Mouse (Mus musculus) embryonic facial prominence, embryonic 10.5 days (tissue): ENCODE measurements at regions not wholly inside any gene's neighbourhood (a gene's known extent, or its start where the extent isn't known, plus 50 kb on each side); places are given as distances from the start of the nearest gene placed in this dataset.
A peak's percentile ranks its signal among the peaks of the same experiment; 100 is the strongest.

Source experiments
- DNase-seq: peaks from one replicate; pipeline ENCODE4 v3.0.0-alpha.2; 2017; ENCODE audit warnings: low spot score
- H3K27ac ChIP-seq: fragments of 300-500 bp; sonication (generic); replicated peaks from 2 replicates; pipeline ENCODE4 v1.5.1; 2016; ENCODE audit warnings: mild to moderate bottlenecking
- H3K27me3 ChIP-seq: fragments of 300-500 bp; sonication (generic); replicated peaks from 2 replicates; pipeline ENCODE4 v1.6.1; 2016; ENCODE audit warnings: low read depth, mild to moderate bottlenecking; ENCODE audit not compliant: poor library complexity, severe bottlenecking
- H3K36me3 ChIP-seq: fragments of 300-500 bp; sonication (generic); replicated peaks from 2 replicates; pipeline ENCODE4 v1.6.1; 2016; ENCODE audit warnings: mild to moderate bottlenecking, moderate library complexity
- H3K4me1 ChIP-seq: fragments of 300-500 bp; sonication (generic); 2 replicates; pipeline ENCODE4 v1.6.1; 2016
- H3K4me3 ChIP-seq: fragments of 300-500 bp; sonication (generic); 2 replicates; pipeline ENCODE4 v1.5.1; 2016; ENCODE audit warnings: mild to moderate bottlenecking, moderate library complexity
- H3K9me3 ChIP-seq: fragments of 300-500 bp; sonication (generic); 2 replicates; pipeline ENCODE4 v1.6.1; 2016; ENCODE audit warnings: mild to moderate bottlenecking
- WGBS: fragments of 180-500 bp; shearing (Covaris S2); methylation state at CpG from one replicate; pipeline ENCODE4 v1.1.7; 2016; 5-methylcytosine and 5-hydroxymethylcytosine counted together

DNA sequence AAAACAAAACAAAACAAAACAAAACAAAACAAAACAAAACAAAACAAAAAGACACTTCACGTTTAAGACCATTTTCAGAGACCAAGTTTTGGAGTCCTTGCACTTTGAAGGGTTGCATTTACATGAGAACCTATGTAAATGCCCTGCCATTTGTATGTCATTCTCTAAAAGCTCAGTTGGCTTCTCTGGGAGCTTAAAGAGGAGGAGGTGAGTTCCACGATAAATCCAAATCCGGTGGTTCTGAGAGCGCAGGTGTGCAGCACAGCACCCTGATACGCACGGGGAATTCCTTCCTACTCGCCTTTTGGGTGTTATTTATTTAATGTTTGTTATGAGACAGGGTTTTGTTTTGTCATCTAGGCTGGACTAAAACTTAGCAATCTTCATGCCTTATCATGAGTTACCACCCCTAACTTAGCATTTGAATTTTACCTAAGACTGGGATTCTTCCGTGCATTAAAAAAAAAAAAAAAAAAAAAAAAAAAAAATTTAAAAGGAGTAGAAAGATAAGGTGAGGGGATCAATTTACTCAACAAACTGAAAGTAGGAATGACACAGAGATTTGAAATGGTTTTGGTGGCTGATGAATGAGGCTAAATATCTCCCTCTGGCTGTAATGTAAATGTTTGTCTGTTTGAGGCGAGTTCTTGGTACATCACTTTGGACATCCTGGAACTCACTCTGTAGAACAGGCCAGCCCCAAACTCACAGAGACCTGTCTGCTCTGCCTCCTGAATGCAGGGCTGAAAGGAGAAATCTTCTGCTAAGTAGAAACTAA is 174.4 kb upstream of the Jarid2 start:
- no peak overlapping the region for H3K27ac ChIP-seq
- H3K36me3 ChIP-seq = no peaks in the 10 kb centered on the region
- H3K27me3 ChIP-seq = peaks cover 3% of the 10 kb centered on the region; the same call in 1 of the 2 replicates
- no peak for DNase-seq
- no peak overlapping the region for H3K4me3 ChIP-seq
- no peaks in the 10 kb centered on the region for H3K4me1 ChIP-seq
- 73% methylated on average over 9 of the region's 9 CpGs for WGBS
- H3K9me3 ChIP-seq = no peaks in the 10 kb centered on the region

DNA sequence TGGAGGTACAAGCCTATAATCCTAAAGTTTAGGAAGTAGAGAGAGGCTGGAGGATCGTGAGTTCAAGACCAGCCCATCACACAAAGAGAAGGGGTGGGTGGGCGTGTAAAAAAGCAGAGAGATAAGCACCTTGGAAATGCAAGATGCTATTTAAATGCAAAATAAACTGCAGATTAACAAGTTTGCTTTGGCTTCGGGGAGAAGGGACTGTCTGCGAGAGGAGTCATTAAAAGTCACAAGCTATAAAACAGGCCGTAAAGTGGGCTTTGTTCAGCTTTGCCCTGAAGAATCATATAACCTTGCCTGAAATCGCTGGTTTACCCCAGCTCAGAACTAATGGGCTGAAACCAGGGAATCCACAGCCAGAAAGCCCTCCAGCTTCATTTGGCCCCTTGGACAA is 173.3 kb upstream of the Jarid2 start:
- Histone ChIP-seq H3K9me3 (no peaks in the 10 kb centered on the region), H3K27ac (no peak overlapping the region), H3K36me3 (no peaks in the 10 kb centered on the region), H3K4me1 (no peaks in the 10 kb centered on the region), H3K27me3 (peaks cover 3% of the 10 kb centered on the region; the same call in 1 of the 2 replicates), H3K4me3 (no peak overlapping the region)
- WGBS = 89% methylated on average over 6 of the region's 6 CpGs
- no peak for DNase-seq

DNA sequence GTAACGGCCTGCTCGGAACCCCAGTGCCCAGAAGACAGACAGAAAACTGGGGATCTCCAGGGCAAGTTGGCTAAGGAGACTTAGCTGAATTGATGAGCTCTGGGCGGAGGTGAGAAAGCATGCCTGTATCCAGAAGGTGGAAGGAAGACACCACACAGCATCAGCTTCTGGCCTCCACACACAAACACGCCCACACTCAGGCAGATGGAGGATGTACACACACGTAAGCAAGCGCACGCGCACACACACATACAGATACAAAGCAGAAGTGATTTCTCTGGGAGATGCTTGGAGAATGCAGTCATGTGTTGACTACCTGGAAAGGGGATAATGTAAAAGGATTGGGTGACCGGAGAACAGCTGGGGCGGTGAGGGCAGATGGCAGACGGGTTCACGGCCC is 171.2 kb upstream of the Jarid2 start:
- no peaks in the 10 kb centered on the region for H3K36me3 ChIP-seq
- peaks cover 3% of the 10 kb centered on the region; the same call in 1 of the 2 replicates for H3K27me3 ChIP-seq
- no peak overlapping the region for H3K27ac ChIP-seq
- no peak overlapping the region for H3K4me3 ChIP-seq
- H3K4me1 ChIP-seq = no peaks in the 10 kb centered on the region
- WGBS = 89% methylated on average over 12 of the region's 12 CpGs
- no peak for DNase-seq
- no peaks in the 10 kb centered on the region for H3K9me3 ChIP-seq

DNA sequence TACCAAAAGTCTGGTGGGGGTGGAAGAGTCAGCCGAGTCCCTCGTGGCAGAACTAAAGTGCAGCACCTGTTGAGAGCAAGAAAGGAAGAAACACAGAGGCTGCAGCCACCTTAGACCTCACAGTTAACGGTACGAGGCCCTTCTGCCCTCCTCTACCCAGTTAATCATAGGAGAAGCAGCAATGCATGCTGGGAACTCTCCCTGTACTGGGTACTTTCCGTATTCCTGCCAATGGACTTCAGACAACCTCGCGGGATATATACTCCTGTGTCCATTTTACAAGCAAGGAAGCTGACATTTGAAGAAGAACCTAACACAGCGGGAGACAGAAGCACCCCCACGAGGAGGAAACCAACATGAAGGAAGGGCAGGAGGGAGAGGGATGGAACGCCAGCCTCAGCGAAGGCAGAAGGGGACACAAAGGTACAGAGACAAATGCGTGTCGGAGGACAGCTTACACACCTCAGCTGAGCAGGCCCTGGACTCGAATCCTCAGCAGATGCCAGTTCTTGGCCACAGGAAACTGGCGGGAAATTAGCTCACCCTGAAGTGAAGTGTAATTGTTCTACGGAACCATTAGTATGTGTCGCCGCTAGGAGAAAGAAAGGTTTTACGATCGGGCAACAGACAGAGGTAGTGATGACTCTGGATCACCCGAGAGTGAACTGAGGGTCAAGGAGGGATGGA is 170.6 kb upstream of the Jarid2 start:
- H3K27ac ChIP-seq = no peak overlapping the region
- no peaks in the 10 kb centered on the region for H3K9me3 ChIP-seq
- WGBS = 89% methylated on average over 21 of the region's 21 CpGs
- H3K36me3 ChIP-seq = no peaks in the 10 kb centered on the region
- H3K27me3 ChIP-seq = peaks cover 3% of the 10 kb centered on the region; the same call in 1 of the 2 replicates
- H3K4me1 ChIP-seq = no peaks in the 10 kb centered on the region
- H3K4me3 ChIP-seq = no peak overlapping the region
- DNase-seq = no peak

DNA sequence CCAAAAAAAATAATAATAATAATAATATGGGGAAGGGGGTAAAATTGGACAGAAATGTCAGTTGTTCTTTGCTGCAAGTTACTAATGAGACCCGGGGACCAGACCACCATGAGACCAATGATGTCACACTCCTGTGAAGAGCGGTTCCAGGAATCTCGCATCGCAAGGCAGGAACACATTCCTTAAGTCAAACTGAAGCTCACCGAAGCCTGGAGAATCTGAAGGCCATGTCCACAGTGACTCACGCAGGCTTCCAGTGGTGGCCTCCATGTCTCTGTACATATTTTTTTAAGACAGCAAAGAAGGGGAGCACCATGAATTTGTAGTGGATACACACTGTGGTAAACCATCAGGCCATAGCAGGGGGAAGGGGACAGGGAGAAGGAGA is 170.1 kb upstream of the Jarid2 start:
- no peaks in the 10 kb centered on the region for H3K36me3 ChIP-seq
- H3K27me3 ChIP-seq = peaks cover 3% of the 10 kb centered on the region; the same call in 1 of the 2 replicates
- no peak for DNase-seq
- no peak overlapping the region for H3K4me3 ChIP-seq
- H3K27ac ChIP-seq = no peak overlapping the region
- 94% methylated on average over 6 of the region's 6 CpGs for WGBS
- H3K9me3 ChIP-seq = no peaks in the 10 kb centered on the region
- H3K4me1 ChIP-seq = no peaks in the 10 kb centered on the region

DNA sequence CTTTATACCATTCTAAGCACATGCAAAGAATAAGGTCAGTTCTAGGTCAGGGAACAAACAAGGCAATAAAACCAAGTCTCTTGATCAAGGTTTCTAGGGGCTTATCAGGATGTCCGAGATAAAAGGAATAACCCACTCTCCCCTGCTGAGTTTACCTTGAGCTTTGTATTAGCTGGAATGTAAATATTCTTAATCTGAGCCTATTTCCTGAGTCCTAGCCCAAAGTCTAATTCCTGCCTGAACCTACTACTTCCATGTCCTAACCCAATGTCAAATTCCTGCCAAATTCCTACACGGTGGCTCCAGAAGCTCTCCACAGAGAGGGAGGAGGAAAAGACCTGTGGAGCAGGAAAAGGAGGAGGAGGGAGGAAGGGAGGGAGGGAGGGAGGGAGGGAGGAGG is 169.6 kb upstream of the Jarid2 start:
- H3K4me1 ChIP-seq = peaks cover 4% of the 10 kb centered on the region
- no peaks in the 10 kb centered on the region for H3K9me3 ChIP-seq
- peaks cover 3% of the 10 kb centered on the region; the same call in 1 of the 2 replicates for H3K27me3 ChIP-seq
- 50% methylated on average over 2 of the region's 2 CpGs for WGBS
- H3K27ac ChIP-seq = no peak overlapping the region
- DNase-seq = no peak
- H3K4me3 ChIP-seq = no peak overlapping the region
- no peaks in the 10 kb centered on the region for H3K36me3 ChIP-seq

DNA sequence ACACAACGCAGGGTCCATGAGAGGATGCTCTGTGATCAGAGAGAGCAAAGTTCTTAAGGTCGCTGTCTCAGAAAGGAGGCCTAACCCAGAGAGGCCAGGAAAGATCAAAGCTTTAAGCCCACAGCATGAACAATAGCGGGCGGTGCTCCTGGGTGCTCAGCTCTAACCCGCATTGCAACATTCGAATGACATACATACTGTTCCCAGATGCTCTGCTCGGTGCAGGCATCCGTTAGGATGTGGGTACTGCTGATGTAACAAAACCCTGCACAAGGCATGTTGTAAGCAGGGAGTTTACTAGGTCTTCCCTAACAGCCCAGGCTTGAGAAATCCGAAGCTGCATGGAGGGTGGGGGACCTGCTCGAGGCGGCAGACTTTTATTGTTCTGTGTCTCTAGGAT is 164.6 kb upstream of the Jarid2 start:
- Histone ChIP-seq H3K4me1 (peaks cover 13% of the 10 kb centered on the region), H3K27me3 (no peaks in the 10 kb centered on the region), H3K36me3 (no peaks in the 10 kb centered on the region), H3K27ac (no peak overlapping the region; the same call in 1 of the 2 replicates), H3K9me3 (no peaks in the 10 kb centered on the region), H3K4me3 (no peak overlapping the region)
- DNase-seq = no peak
- WGBS = 42% methylated on average over 11 of the region's 11 CpGs

DNA sequence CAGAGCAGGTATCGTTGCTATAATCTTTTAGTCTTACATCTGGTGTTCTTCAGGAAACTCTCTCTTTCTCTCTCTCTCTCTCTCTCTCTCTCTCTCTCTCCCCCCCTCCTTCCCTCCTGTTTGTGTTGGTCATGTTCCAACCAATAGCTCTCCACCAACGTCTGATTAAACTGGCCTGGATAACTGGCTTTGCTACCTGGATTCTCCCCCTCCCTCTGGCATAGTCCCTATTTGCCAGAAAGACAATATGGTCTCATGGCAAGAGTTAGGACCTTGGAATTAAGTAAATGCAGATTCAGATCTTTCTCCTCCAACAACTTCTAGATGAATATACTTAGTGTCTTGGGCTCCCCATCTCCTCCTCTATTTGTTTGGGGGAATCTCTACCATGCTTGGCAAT is 161.6 kb upstream of the Jarid2 start:
- DNase-seq = no peak
- WGBS = 75% methylated on average over 2 of the region's 2 CpGs
- no peaks in the 10 kb centered on the region for H3K27me3 ChIP-seq
- no peaks in the 10 kb centered on the region for H3K9me3 ChIP-seq
- H3K36me3 ChIP-seq = no peaks in the 10 kb centered on the region
- H3K4me1 ChIP-seq = peaks cover 13% of the 10 kb centered on the region
- no peak overlapping the region for H3K27ac ChIP-seq
- no peak overlapping the region for H3K4me3 ChIP-seq

DNA sequence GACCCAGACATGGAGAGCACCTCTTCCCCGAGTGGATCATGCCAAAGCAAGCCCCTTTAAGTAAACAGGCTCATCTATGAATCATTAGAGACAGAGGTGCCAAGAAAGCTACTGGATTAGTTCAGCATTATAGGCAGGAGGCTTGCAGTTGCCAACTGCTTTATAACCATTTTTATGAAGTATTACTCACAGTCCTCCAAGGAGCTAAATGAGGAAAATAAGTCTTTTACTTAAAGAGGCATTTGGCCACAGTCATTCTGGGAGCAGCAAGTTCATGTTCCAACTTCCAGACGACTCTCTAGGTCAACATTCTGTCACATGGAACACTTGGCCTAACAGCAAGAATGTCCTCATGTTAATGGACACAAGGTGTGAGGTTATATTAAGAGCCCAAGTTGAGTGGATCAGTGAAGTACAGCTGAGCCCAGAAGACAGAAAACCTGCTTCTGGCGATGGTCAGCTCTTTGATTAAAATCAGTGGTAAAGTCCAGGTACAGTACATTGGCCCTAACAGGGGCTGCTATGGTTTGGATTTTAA is 160.0 kb upstream of the Jarid2 start:
- no peak for DNase-seq
- H3K9me3 ChIP-seq = no peaks in the 10 kb centered on the region
- peaks cover 18% of the 10 kb centered on the region for H3K4me1 ChIP-seq
- no peak overlapping the region for H3K27ac ChIP-seq
- WGBS = 76% methylated on average over 3 of the region's 3 CpGs
- H3K4me3 ChIP-seq = no peak overlapping the region
- H3K36me3 ChIP-seq = no peaks in the 10 kb centered on the region
- H3K27me3 ChIP-seq = no peaks in the 10 kb centered on the region

DNA sequence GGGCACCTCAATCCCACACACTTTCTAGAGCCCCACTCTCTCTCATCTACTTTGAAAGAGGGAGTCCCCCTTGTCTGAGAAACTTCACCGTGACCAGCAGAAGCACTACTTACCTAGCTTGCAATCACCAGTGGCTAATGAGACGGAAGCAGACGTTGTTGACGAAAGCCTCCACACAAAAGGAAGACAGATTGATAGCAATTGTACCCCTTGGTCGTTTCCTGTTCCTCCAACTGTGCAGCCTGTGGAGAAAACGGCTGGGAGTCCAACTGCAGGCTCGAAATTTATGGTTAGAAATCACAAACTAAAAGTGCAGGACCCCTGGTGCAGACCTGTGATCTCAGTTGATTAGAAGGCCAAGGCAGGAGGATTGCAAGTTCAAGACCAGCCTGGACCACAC is 155.8 kb upstream of the Jarid2 start:
- 23% methylated on average over 7 of the region's 7 CpGs for WGBS
- no peak for DNase-seq

DNA sequence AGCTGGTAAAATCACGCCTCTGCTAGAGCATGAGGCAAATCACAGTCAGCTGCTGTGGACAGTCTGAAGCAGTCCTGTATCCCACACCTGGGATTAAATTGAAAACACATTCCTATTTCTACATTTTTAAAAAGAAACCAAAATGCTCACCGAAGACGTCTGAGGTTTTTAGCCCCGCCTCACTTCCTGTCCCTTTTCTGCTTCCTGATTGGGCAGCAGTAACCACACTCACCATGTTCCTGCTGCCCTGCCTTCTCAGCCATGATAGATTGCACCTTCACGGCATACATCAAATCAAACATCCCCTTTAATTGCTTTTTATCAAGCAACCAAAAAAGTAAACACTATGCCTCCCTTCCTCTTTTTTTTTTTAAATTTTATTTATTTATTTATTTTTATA is 150.1 kb upstream of the Jarid2 start:
- Histone ChIP-seq H3K4me1 (peaks cover 40% of the 10 kb centered on the region), H3K27me3 (peaks cover 25% of the 10 kb centered on the region), H3K36me3 (no peaks in the 10 kb centered on the region; the same call in 1 of the 2 replicates), H3K4me3 (no peak overlapping the region), H3K9me3 (peaks cover 9% of the 10 kb centered on the region; the same call in 1 of the 2 replicates), H3K27ac (no peak overlapping the region)
- no peak for DNase-seq
- WGBS = 85% methylated on average over 5 of the region's 5 CpGs

More for the DNA sequence above, 155.8 kb upstream of the Jarid2 start:
- Histone ChIP-seq H3K4me3 (no peak overlapping the region), H3K4me1 (0 out of 2 replicates have a peak, but pooled peaks cover 5% of the 10 kb centered on the region), H3K27me3 (no peaks in the 10 kb centered on the region), H3K27ac (peak overlapping the region; percentile 2; the same call in 1 of the 2 replicates), H3K9me3 (peaks cover under 1% of the 10 kb centered on the region; the same call in 1 of the 2 replicates), H3K36me3 (no peaks in the 10 kb centered on the region)

DNA sequence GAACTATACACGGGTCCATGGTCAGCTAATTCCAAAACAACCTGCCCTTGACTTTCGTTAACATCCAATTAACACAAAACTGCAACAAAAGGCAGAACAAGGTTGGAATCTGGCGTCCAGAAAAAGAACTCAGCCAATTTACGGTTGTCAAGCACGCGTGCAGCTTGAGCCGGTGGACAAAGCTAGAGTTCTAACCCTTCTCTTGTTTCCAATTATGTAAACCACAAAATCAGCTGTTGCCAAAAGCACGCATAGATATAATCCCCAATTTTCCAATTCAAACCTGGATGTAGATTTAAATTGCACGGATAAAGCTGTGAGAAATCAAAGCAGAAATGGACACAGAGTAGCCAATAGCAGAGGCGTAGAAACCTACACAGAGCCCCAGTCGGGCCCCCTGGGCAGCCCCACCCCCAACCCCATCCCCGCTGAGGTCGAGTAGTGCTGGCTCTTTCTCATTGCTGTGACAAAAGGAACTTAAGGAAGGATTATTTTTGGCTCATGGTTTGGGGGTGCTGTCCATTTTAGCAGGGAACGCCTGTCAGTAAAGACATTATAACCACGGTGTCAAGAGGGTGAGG is 149.0 kb upstream of the Jarid2 start:
- peaks cover 9% of the 10 kb centered on the region; the same call in 1 of the 2 replicates for H3K9me3 ChIP-seq
- no peaks in the 10 kb centered on the region; the same call in 1 of the 2 replicates for H3K36me3 ChIP-seq
- peaks cover 49% of the 10 kb centered on the region for H3K4me1 ChIP-seq
- H3K27ac ChIP-seq = no peak overlapping the region
- DNase-seq = no peak
- 0 out of 2 replicates have a peak overlapping the region, but pooled peaks have one; percentile 5 for H3K4me3 ChIP-seq
- H3K27me3 ChIP-seq = peaks cover 34% of the 10 kb centered on the region
- WGBS = 55% methylated on average over 15 of the region's 15 CpGs
